Mouse (Mus musculus) MEL (cell line): ENCODE data around the gene Gm49358. TPM values are rescaled to one million over a fixed set of nuclear protein-coding genes. Genes with fewer than 3 reads are reported as not detected.

Source experiments
- DNase-seq: peaks from one replicate; pipeline ENCODE4 v3.0.0; 2011; ENCODE audit warnings: low read depth, low spot score
- H3K27ac ChIP-seq: 2 replicates; pipeline ENCODE4 v1.5.1; 2012; ENCODE audit warnings: low read depth, mild to moderate bottlenecking, control low read depth, low read length, moderate library complexity; ENCODE audit not compliant: control insufficient read depth
- H3K27me3 ChIP-seq, 2 experiments: fragments of 150-350 bp in 1 of 2; sonication (generic) in 1 of 2; 2 replicates each; pipeline ENCODE4 v1.6.1; 2012; ENCODE audit warnings: low read length in 2 of 2, mild to moderate bottlenecking in 2 of 2, improper control_type of control experiment in 1 of 2, moderate library complexity in 1 of 2; ENCODE audit not compliant: insufficient read depth in 2 of 2, control insufficient read depth in 1 of 2
- H3K36me3 ChIP-seq, 2 experiments: 2 replicates each; pipeline ENCODE4 v1.6.1; 2012 to 2014; ENCODE audit warnings: low read length in 2 of 2, improper control_type of control experiment in 1 of 2, inconsistent platforms in 1 of 2, mild to moderate bottlenecking in 1 of 2; ENCODE audit not compliant: insufficient read depth in 2 of 2, control insufficient read depth in 1 of 2
- H3K4me1 ChIP-seq, 2 experiments: fragments of 150-350 bp in 1 of 2; sonication (generic) in 1 of 2; 2 replicates each; pipeline ENCODE4 v1.6.1; 2012; ENCODE audit warnings: low read length in 2 of 2, improper control_type of control experiment in 1 of 2, mild to moderate bottlenecking in 1 of 2; ENCODE audit not compliant: insufficient read depth in 2 of 2, control insufficient read depth in 1 of 2
- H3K4me3 ChIP-seq, 2 experiments: fragments of 150-350 bp in 1 of 2; sonication (generic) in 1 of 2; 2 replicates each; pipeline ENCODE4 v1.5.1; 2012; ENCODE audit warnings: low read depth in 2 of 2, low read length in 2 of 2, mild to moderate bottlenecking in 2 of 2, moderate library complexity in 2 of 2, control low read depth in 1 of 2, improper control_type of control experiment in 1 of 2; ENCODE audit not compliant: control insufficient read depth in 1 of 2, insufficient read depth in 1 of 2
- H3K79me2 ChIP-seq: 2 replicates; pipeline ENCODE4 v1.6.1; 2012; ENCODE audit warnings: mild to moderate bottlenecking, low read length, moderate library complexity; ENCODE audit not compliant: control insufficient read depth, poor library complexity, insufficient read depth
- H3K9ac ChIP-seq: 2 replicates; pipeline ENCODE4 v1.6.1; 2012; ENCODE audit warnings: low read depth, mild to moderate bottlenecking, control low read depth, low read length, moderate library complexity; ENCODE audit not compliant: control insufficient read depth, poor library complexity, severe bottlenecking
- H3K9me3 ChIP-seq: fragments of 150-350 bp; sonication (generic); replicated peaks from 2 replicates; pipeline ENCODE4 v1.6.1; 2012; ENCODE audit warnings: mild to moderate bottlenecking, low read length, improper control_type of control experiment, moderate library complexity; ENCODE audit not compliant: insufficient read depth
- CHD1 ChIP-seq: IDR thresholded peaks from 2 replicates; pipeline ENCODE4 v1.6.1; 2012; ENCODE audit warnings: low read depth, mild to moderate bottlenecking, inconsistent platforms, low read length, improper control_type of control experiment
- CHD2 ChIP-seq: IDR thresholded peaks from 2 replicates; pipeline ENCODE4 v1.6.1; 2011; ENCODE audit warnings: low read length, improper control_type of control experiment
- E2F4 ChIP-seq: IDR thresholded peaks from 2 replicates; pipeline ENCODE4 v1.6.1; 2011; ENCODE audit warnings: low read depth, low read length, improper control_type of control experiment, borderline replicate concordance
- ELF1 ChIP-seq: IDR thresholded peaks from 2 replicates; pipeline ENCODE4 v1.6.1; 2014; ENCODE audit warnings: low read depth, mild to moderate bottlenecking, inconsistent platforms, low read length, improper control_type of control experiment, moderate library complexity
- EP300 ChIP-seq, 2 experiments: IDR thresholded peaks; 2 replicates each; pipeline ENCODE4 v1.6.1; 2011; ENCODE audit warnings: improper control_type of control experiment in 2 of 2, low read length in 2 of 2, low read depth in 1 of 2, mild to moderate bottlenecking in 1 of 2
- ETS1 ChIP-seq: IDR thresholded peaks from 2 replicates; pipeline ENCODE4 v1.6.1; 2012; ENCODE audit warnings: low read depth, mild to moderate bottlenecking, inconsistent platforms, low read length, improper control_type of control experiment, moderate library complexity
- GABPA ChIP-seq: IDR thresholded peaks from 2 replicates; pipeline ENCODE4 v1.6.1; 2012; ENCODE audit warnings: low read depth, mild to moderate bottlenecking, inconsistent platforms, low read length, improper control_type of control experiment, moderate library complexity
- GATA1 ChIP-seq: IDR thresholded peaks from 2 replicates; pipeline ENCODE4 v1.6.1; 2011; ENCODE audit warnings: low read depth, low read length, improper control_type of control experiment
- HCFC1 ChIP-seq: IDR thresholded peaks from 2 replicates; pipeline ENCODE4 v1.6.1; 2012; ENCODE audit warnings: low read depth, mild to moderate bottlenecking, inconsistent platforms, low read length, improper control_type of control experiment, moderate library complexity
- JUND ChIP-seq: IDR thresholded peaks from 2 replicates; pipeline ENCODE4 v1.6.1; 2011; ENCODE audit warnings: low read depth, mild to moderate bottlenecking, improper control_type of control experiment, low read length
- KAT2A ChIP-seq: conservative IDR thresholded peaks from 2 replicates; pipeline ENCODE4 v1.6.1; 2012; ENCODE audit warnings: low read depth, low read length, improper control_type of control experiment, inconsistent platforms
- MAFK ChIP-seq: IDR thresholded peaks from 2 replicates; pipeline ENCODE4 v1.6.1; 2011; ENCODE audit warnings: low read depth, mild to moderate bottlenecking, low read length, improper control_type of control experiment, borderline replicate concordance
- MAX ChIP-seq: IDR thresholded peaks from 2 replicates; pipeline ENCODE4 v1.6.1; 2011; ENCODE audit warnings: low read length, improper control_type of control experiment
- MAZ ChIP-seq: IDR thresholded peaks from 2 replicates; pipeline ENCODE4 v1.6.1; 2012; ENCODE audit warnings: low read depth, mild to moderate bottlenecking, inconsistent platforms, low read length, improper control_type of control experiment
- MEF2A ChIP-seq: IDR thresholded peaks from 2 replicates; pipeline ENCODE4 v1.6.1; 2014; ENCODE audit warnings: low read depth, mild to moderate bottlenecking, inconsistent platforms, low read length, improper control_type of control experiment; ENCODE audit not compliant: poor library complexity, insufficient replicate concordance, severe bottlenecking; ENCODE audit errors: extremely low read depth
- MXI1 ChIP-seq: IDR thresholded peaks from 2 replicates; pipeline ENCODE4 v1.6.1; 2011; ENCODE audit warnings: mild to moderate bottlenecking, low read depth, low read length, improper control_type of control experiment
- MYB ChIP-seq: IDR thresholded peaks from 2 replicates; pipeline ENCODE4 v1.6.1; 2011; ENCODE audit warnings: mild to moderate bottlenecking, low read depth, low read length, improper control_type of control experiment
- MYC ChIP-seq: IDR thresholded peaks from 2 replicates; pipeline ENCODE4 v1.6.1; 2011; ENCODE audit warnings: low read depth, mild to moderate bottlenecking, low read length, improper control_type of control experiment, moderate library complexity
- NELFE ChIP-seq: IDR thresholded peaks from 2 replicates; pipeline ENCODE4 v1.6.1; 2011; ENCODE audit warnings: low read depth, low read length, improper control_type of control experiment
- NRF1 ChIP-seq: IDR thresholded peaks from 2 replicates; pipeline ENCODE4 v1.6.1; 2014; ENCODE audit warnings: low read depth, mild to moderate bottlenecking, inconsistent platforms, low read length, improper control_type of control experiment, moderate library complexity; ENCODE audit not compliant: poor library complexity, insufficient read depth, severe bottlenecking
- POLR2A ChIP-seq, 2 experiments: IDR thresholded peaks; 2 replicates each; pipeline ENCODE4 v1.6.1; 2011 to 2012; ENCODE audit warnings: low read length in 2 of 2, mild to moderate bottlenecking in 2 of 2, control low read depth in 1 of 2, improper control_type of control experiment in 1 of 2, low read depth in 1 of 2, moderate library complexity in 1 of 2; ENCODE audit not compliant: control insufficient read depth in 1 of 2, insufficient read depth in 1 of 2, poor library complexity in 1 of 2
- POLR2AphosphoS2 ChIP-seq: IDR thresholded peaks from 2 replicates; pipeline ENCODE4 v1.6.1; 2011; ENCODE audit warnings: low read length, improper control_type of control experiment
- POLR2AphosphoS5 ChIP-seq: IDR thresholded peaks from 2 replicates; pipeline ENCODE4 v1.6.1; 2012; ENCODE audit warnings: low read depth, borderline replicate concordance, mild to moderate bottlenecking, inconsistent platforms, low read length, moderate library complexity, mixed read lengths
- RAD21 ChIP-seq: IDR thresholded peaks from 2 replicates; pipeline ENCODE4 v1.6.1; 2011; ENCODE audit warnings: mild to moderate bottlenecking, low read depth, low read length, improper control_type of control experiment
- RCOR1 ChIP-seq: IDR thresholded peaks from 2 replicates; pipeline ENCODE4 v1.6.1; 2012; ENCODE audit warnings: low read depth, mild to moderate bottlenecking, inconsistent platforms, low read length, improper control_type of control experiment
- SIN3A ChIP-seq: IDR thresholded peaks from 2 replicates; pipeline ENCODE4 v1.6.1; 2012; ENCODE audit warnings: low read length, improper control_type of control experiment, inconsistent platforms
- SMC3 ChIP-seq: IDR thresholded peaks from 2 replicates; pipeline ENCODE4 v1.6.1; 2011; ENCODE audit warnings: low read depth, low read length, improper control_type of control experiment
- TAL1 ChIP-seq: IDR thresholded peaks from 2 replicates; pipeline ENCODE4 v1.6.1; 2012; ENCODE audit warnings: mild to moderate bottlenecking, inconsistent platforms, low read length, moderate library complexity, mixed read lengths
- TBP ChIP-seq: IDR thresholded peaks from 2 replicates; pipeline ENCODE4 v1.8.0; 2011; ENCODE audit warnings: low read depth, low read length, improper control_type of control experiment
- TCF12 ChIP-seq: IDR thresholded peaks from 2 replicates; pipeline ENCODE4 v1.6.1; 2014; ENCODE audit warnings: low read depth, mild to moderate bottlenecking, inconsistent platforms, low read length, improper control_type of control experiment, moderate library complexity
- UBTF ChIP-seq: IDR thresholded peaks from 2 replicates; pipeline ENCODE4 v1.6.1; 2012; ENCODE audit warnings: low read depth, mild to moderate bottlenecking, inconsistent platforms, low read length, improper control_type of control experiment, moderate library complexity, borderline replicate concordance; ENCODE audit not compliant: insufficient read depth
- USF1 ChIP-seq: IDR thresholded peaks from 2 replicates; pipeline ENCODE4 v1.6.1; 2014; ENCODE audit warnings: low read depth, mild to moderate bottlenecking, inconsistent platforms, low read length, improper control_type of control experiment, moderate library complexity
- USF2 ChIP-seq, 2 experiments: IDR thresholded peaks; 2 replicates each; pipeline ENCODE4 v1.6.1; 2011 to 2012; ENCODE audit warnings: improper control_type of control experiment in 2 of 2, low read length in 2 of 2, borderline replicate concordance in 1 of 2, inconsistent platforms in 1 of 2, low read depth in 1 of 2, mild to moderate bottlenecking in 1 of 2; ENCODE audit not compliant: insufficient read depth in 1 of 2
- ZC3H11A ChIP-seq: IDR thresholded peaks from 2 replicates; pipeline ENCODE4 v1.6.1; 2012; ENCODE audit warnings: low read depth, mild to moderate bottlenecking, inconsistent platforms, low read length, improper control_type of control experiment
- ZKSCAN1 ChIP-seq: IDR thresholded peaks from 2 replicates; pipeline ENCODE4 v1.6.1; 2012; ENCODE audit warnings: low read depth, mild to moderate bottlenecking, inconsistent platforms, low read length, improper control_type of control experiment, moderate library complexity
- ZMIZ1 ChIP-seq: IDR thresholded peaks from 2 replicates; pipeline ENCODE4 v1.6.1; 2012; ENCODE audit warnings: low read depth, mild to moderate bottlenecking, inconsistent platforms, low read length, improper control_type of control experiment, moderate library complexity
- ZNF384 ChIP-seq: IDR thresholded peaks from 2 replicates; pipeline ENCODE4 v1.6.1; 2012; ENCODE audit warnings: low read depth, mild to moderate bottlenecking, inconsistent platforms, low read length, improper control_type of control experiment
- polyA plus RNA-seq, 2 experiments: library from polyadenylated mRNA; stranded (reverse) in 1 of 2; unstranded in 1 of 2; fragments of >175 nt in 1 of 2; fragments of >200 nt in 1 of 2; gene quantifications; 2 replicates each; pipeline versions ENCODE4 v1.2.1 to v1.2.4; 2012; ENCODE audit warnings: low replicate concordance in 2 of 2, low read depth in 1 of 2; ENCODE audit not compliant: insufficient read length in 2 of 2, insufficient read depth in 1 of 2, missing spikeins in 1 of 2
- total RNA-seq: library from RNA; depleted of rRNA; stranded (reverse); fragments of 300-350 nt; gene quantifications from 2 replicates; pipeline ENCODE4 v1.2.3, GENCODE M21; 2012

Gm49358 gene
- total and polyA plus RNA-seq, 3 experiments: 1.3 TPM; not detected in 2

DNA sequence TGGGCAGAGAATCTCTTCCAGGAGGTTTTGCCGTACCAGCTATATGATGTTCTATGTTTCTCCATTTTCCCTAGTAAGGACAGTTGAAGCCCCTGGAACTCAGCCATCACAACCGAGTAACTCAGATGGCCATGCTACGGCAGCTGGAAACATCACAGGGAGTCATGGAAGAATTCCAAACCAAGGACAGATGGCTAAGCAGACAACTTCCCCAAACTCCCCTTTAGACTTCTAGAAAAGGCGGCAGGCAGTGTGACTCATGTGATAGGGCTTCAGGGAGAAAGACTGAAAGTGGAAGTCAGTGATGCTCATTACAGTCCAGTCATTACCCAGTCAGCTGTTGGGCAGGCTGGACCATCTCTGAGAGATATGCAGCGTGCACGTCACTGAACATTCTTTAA, 8.5 kb downstream of the Gm49358 start:
- no peaks in the 10 kb centered on the region for H3K79me2 ChIP-seq
- no peaks in the 10 kb centered on the region for H3K9me3 ChIP-seq
- H3K27ac ChIP-seq: peak overlapping the region; percentile 24; the same call in 1 of the 2 replicates
- H3K9ac ChIP-seq: no peak overlapping the region
- no peaks in the 10 kb centered on the region for H3K27me3 ChIP-seq
- peaks cover 11 to 17% of the 10 kb centered on the region in 2 experiments for H3K4me1 ChIP-seq
- DNase-seq: peak; percentile 89
- peak overlapping the region in 1 of 2 experiments; percentile 9; a peak in 1 of 4 replicates for H3K4me3 ChIP-seq
- H3K36me3 ChIP-seq: peaks cover 0 to 16% of the 10 kb centered on the region in 2 experiments; a peak in 2 of 4 replicates
- TF ChIP-seq TAL1 (peak; percentile 70), TBP (no peak; the same call in 1 of the 2 replicates), JUND (0 out of 2 replicates have a peak, but pooled peaks have one; percentile 42), MAZ (no peak), RAD21 (no peak), ZC3H11A (no peak), TCF12 (peak; percentile 72), ZKSCAN1 (no peak), POLR2AphosphoS5 (no peak), KAT2A (no peak), MEF2A (no peak), USF2 (IDR thresholded peaks at IDR 0.05; ENCODE audit: borderline replicate concordance in 1 of 2, insufficient read depth in 1 of 2, low read depth in 1 of 2, low read length in 2 of 2) (no peak), MXI1 (peak; percentile 31; the same call in 1 of the 2 replicates), NRF1 (no peak), HCFC1 (no peak), ZNF384 (no peak), CHD1 (no peak), POLR2A (IDR thresholded peaks at IDR 0.05; ENCODE audit: control insufficient read depth in 1 of 2, insufficient read depth in 1 of 2, low read depth in 1 of 2, low read length in 2 of 2, poor library complexity in 1 of 2) (no peak), MAFK (no peak), SIN3A (peak; percentile 62), MYC (peak; percentile 57; the same call in 1 of the 2 replicates), RCOR1 (peak; percentile 71), GABPA (no peak), E2F4 (no peak), SMC3 (no peak), GATA1 (peak; percentile 48), MYB (no peak), POLR2AphosphoS2 (no peak), UBTF (no peak), CHD2 (no peak), ELF1 (0 out of 2 replicates have a peak, but pooled peaks have one; percentile 3), ZMIZ1 (no peak), USF1 (peak; percentile 44; the same call in 1 of the 2 replicates), NELFE (no peak), ETS1 (peak; percentile 97), MAX (peak; percentile 59; the same call in 1 of the 2 replicates), EP300 (IDR thresholded peaks at IDR 0.05; ENCODE audit: low read depth in 1 of 2, low read length in 2 of 2) (peak; percentile 78 to 83)
